Mouse (Mus musculus) forebrain, embryonic 11.5 days (tissue): ENCODE measurements around the gene Ctrb1. TPM values are rescaled to one million over a fixed set of nuclear protein-coding genes. Genes with fewer than 3 reads are reported as not detected.
A peak's percentile ranks its signal among the peaks of the same experiment; 100 is the strongest.

Experiments
- ATAC-seq: fragments of 200-750 bp; cut with Nextera tagmentation; replicated peaks from 2 replicates; pipeline ENCODE4 v1.8.0; 2017; ENCODE audit warnings: moderate TSS enrichment; ENCODE audit not compliant: low FRiP score
- DNase-seq: peaks from one replicate; pipeline ENCODE4 v3.0.0-alpha.2; 2017; ENCODE audit warnings: low spot score
- H3K27ac ChIP-seq: fragments of 300-500 bp; sonication (generic); 2 replicates; pipeline ENCODE4 v1.5.1; 2014; ENCODE audit warnings: low read depth, low read length
- H3K27me3 ChIP-seq: fragments of 300-500 bp; sonication (generic); 2 replicates; pipeline ENCODE4 v1.6.1; 2014; ENCODE audit warnings: mild to moderate bottlenecking, low read length, mixed read lengths; ENCODE audit not compliant: control insufficient read depth, insufficient read depth
- H3K36me3 ChIP-seq: fragments of 300-500 bp; sonication (generic); 2 replicates; pipeline ENCODE4 v1.6.1; 2014; ENCODE audit warnings: mild to moderate bottlenecking, low read length, moderate library complexity, mixed read lengths; ENCODE audit not compliant: control insufficient read depth, insufficient read depth
- H3K4me1 ChIP-seq: fragments of 300-500 bp; sonication (generic); replicated peaks from 2 replicates; pipeline ENCODE4 v1.6.1; 2014; ENCODE audit warnings: low read length, mixed read lengths; ENCODE audit not compliant: control insufficient read depth, insufficient read depth
- H3K4me2 ChIP-seq: fragments of 300-500 bp; sonication (generic); 2 replicates; pipeline ENCODE4 v1.6.1; 2014; ENCODE audit warnings: low read depth, mild to moderate bottlenecking, low read length, moderate library complexity, mixed read lengths; ENCODE audit not compliant: severe bottlenecking
- H3K4me3 ChIP-seq: fragments of 300-500 bp; sonication (generic); 2 replicates; pipeline ENCODE4 v1.5.1; 2014; ENCODE audit warnings: low read depth, low read length
- H3K9ac ChIP-seq: fragments of 300-500 bp; sonication (generic); 2 replicates; pipeline ENCODE4 v1.6.1; 2014; ENCODE audit warnings: low read length
- H3K9me3 ChIP-seq: fragments of 300-500 bp; sonication (generic); 2 replicates; pipeline ENCODE4 v1.6.1; 2016; ENCODE audit warnings: low read length, mixed read lengths; ENCODE audit not compliant: control insufficient read depth
- WGBS: fragments of 180-500 bp; shearing (Covaris S2); extraction: QIAGEN DNeasy Blood & Tissue Kit; methylation state at CpG from one replicate; pipeline ENCODE4 v1.1.7; 2014; 5-methylcytosine and 5-hydroxymethylcytosine counted together
- polyA plus RNA-seq: library from polyadenylated mRNA; unstranded; fragments of >200 nt; fragmentation: Nextera tagmentation; extraction: Ambion mirVana; gene quantifications from 2 replicates; pipeline ENCODE4 v1.2.1, GENCODE M21; 2014

Ctrb1 gene
- polyA plus RNA-seq, 1 experiment from 2014 or later, result not detected

- H3K27ac ChIP-seq, result no peak overlapping the region
- no peaks in the 10 kb centered on the region for H3K27me3 ChIP-seq
- no peak overlapping the region for H3K4me2 ChIP-seq
- peaks cover 48% of the 10 kb centered on the region for H3K4me1 ChIP-seq
- ATAC-seq, result no peak
- H3K9me3 ChIP-seq, result no peaks in the 10 kb centered on the region
- no peak overlapping the region for H3K4me3 ChIP-seq
- peak; percentile 51 for DNase-seq
- no peak overlapping the region for H3K9ac ChIP-seq
- H3K36me3 ChIP-seq, result no peaks in the 10 kb centered on the region
- WGBS, result under 1% methylated on average over 5 of the region's 5 CpGs
Measured at GRCm38 (mm10) chr8:111733581-111734243, 42.9 kb upstream of the Ctrb1 start.

GRCm38 (mm10) chr8:111732406-111733085 is 41.7 kb upstream of the Ctrb1 start:
- Histone ChIP-seq H3K4me2 (peak overlapping the region; percentile 94), H3K36me3 (no peaks in the 10 kb centered on the region), H3K4me3 (peak overlapping the region; percentile 74), H3K27ac (peak overlapping the region; percentile 37; the same call in 1 of the 2 replicates), H3K4me1 (peaks cover 48% of the 10 kb centered on the region), H3K9ac (no peak overlapping the region; the same call in 1 of the 2 replicates), H3K9me3 (no peaks in the 10 kb centered on the region), H3K27me3 (no peaks in the 10 kb centered on the region)
- 33% methylated on average over 10 of the region's 10 CpGs for WGBS
- ATAC-seq, result no peak
- DNase-seq, result no peak

DNA sequence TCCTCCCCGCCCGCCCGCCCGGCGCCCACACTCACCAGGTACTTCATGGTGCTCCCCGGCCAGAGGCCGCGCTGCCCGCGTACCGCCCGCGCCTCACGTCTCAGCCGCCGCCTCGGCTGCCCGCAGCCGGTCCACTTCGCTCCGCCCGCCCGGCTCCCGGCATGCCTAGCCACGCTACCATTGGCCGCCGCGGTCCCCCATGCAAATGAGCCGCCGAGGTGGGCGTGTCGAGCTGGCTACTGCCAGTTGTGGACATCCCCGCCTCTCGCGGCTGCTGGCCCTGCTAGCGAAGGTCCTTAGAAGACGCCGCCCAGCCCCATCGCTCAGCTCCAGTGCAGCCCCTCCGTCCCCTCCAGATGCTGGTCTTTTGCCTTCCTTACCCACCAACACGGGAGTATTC is 41.2 kb upstream of the Ctrb1 start:
- Histone ChIP-seq H3K4me2 (peak overlapping the region; percentile 94), H3K27ac (peak overlapping the region; percentile 59), H3K4me1 (peaks cover 48% of the 10 kb centered on the region), H3K4me3 (peak overlapping the region; percentile 74), H3K9me3 (no peaks in the 10 kb centered on the region), H3K27me3 (no peaks in the 10 kb centered on the region), H3K36me3 (no peaks in the 10 kb centered on the region), H3K9ac (peak overlapping the region; percentile 81)
- ATAC-seq (peak; percentile 95), DNase-seq (peak; percentile 98)
- under 1% methylated on average over 16 of the region's 41 CpGs for WGBS

DNA sequence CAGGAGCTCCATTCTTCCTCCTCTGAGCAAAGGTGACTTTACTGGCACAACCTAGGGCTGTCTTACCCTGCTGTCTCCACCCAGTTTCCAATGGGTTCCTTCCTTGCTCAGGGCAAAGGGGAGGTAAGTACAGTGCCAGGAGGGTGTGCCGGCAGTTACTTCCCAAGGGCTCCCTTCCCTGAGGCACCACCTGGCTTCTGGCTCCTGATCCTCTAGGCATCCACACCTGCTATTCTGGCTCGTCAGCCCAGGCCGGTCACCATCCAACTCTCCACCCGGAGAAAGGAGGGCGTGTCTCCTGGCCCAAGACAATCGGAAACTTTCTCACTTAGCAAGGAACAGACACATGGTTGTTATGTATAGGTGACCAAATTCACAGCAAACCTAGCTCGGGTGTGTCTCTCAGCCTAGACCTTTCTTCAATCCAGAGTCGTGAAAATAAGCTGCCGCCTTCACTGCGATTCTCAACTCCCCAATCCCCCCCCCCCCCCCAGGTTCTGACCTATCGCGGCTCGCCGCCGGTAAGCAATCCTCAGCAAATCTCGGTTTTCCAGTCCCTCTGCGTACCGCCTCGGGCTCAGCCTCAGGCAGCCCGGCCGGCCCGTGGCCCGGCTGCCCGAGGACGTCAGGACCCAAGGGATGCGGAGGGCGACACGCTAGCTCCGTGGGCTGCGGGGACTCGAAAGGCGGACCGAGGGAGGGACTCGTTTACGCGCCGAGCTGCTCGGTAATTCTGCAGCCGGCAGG is 40.6 kb upstream of the Ctrb1 start:
- H3K9me3 ChIP-seq, result no peaks in the 10 kb centered on the region
- DNase-seq (no peak), ATAC-seq (peak; percentile 53)
- H3K36me3 ChIP-seq, result no peaks in the 10 kb centered on the region
- no peaks in the 10 kb centered on the region for H3K27me3 ChIP-seq
- peak overlapping the region; percentile 94 for H3K4me2 ChIP-seq
- H3K27ac ChIP-seq, result peak overlapping the region; percentile 59; the same call in 1 of the 2 replicates
- H3K4me3 ChIP-seq, result peak overlapping the region; percentile 74
- peaks cover 45% of the 10 kb centered on the region for H3K4me1 ChIP-seq
- 2% methylated on average over 39 of the region's 39 CpGs for WGBS
- peak overlapping the region; percentile 81 for H3K9ac ChIP-seq

DNA sequence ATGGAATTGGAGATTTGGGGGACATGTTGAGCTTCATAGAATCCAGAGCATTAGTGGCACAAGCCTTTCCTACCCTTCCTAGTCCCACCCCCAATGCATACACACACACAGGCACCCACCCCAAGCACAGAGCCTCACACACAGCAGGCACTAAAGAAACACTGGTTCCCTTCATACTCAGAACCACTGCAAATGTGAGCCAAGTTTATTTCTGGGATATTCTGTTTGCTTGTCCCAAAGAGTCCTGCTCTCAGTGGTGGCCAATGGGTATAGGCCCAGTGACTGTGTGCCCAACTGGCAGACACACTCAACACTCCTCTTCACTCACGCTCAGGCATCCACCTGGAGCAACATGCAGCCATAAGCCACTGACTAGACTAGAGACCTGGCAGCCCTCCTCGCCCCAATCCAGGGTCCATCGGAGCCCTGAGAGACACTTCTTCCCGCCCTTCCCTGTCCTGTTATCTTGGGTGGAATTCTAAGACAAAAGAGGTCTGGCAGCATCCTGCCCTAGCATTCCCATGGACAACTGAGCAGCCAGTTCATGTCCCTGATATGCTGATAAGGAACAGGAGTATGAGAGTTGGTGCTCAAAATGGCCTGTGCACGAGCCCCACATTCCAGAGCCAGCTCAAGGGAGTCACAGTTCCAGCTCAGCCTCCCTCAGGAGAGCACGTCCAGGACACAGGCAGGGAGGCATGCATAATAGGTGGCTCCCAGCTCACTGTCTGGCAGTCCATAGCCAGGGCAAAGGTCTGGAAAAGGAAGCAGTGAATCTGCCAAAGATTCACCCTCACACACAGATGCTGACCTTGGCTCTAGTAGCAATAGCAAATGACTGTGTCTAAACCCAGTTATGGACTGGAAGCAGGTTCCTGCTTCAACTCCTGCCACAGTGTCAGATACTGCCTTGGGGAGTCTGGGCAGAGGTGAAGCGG is 38.7 kb upstream of the Ctrb1 start:
- H3K9ac ChIP-seq, result no peak overlapping the region
- no peak overlapping the region for H3K27ac ChIP-seq
- H3K36me3 ChIP-seq, result no peaks in the 10 kb centered on the region
- H3K27me3 ChIP-seq, result no peaks in the 10 kb centered on the region
- no peaks in the 10 kb centered on the region for H3K9me3 ChIP-seq
- ATAC-seq (no peak), DNase-seq (no peak)
- peaks cover 32% of the 10 kb centered on the region for H3K4me1 ChIP-seq
- no peak overlapping the region for H3K4me3 ChIP-seq
- no peak overlapping the region for H3K4me2 ChIP-seq
- WGBS, result 68% methylated on average over 7 of the region's 7 CpGs

GRCm38 (mm10) chr8:111728481-111728880 is 37.7 kb upstream of the Ctrb1 start:
- DNase-seq (no peak), ATAC-seq (no peak)
- H3K27ac ChIP-seq, result no peak overlapping the region
- peaks cover 22% of the 10 kb centered on the region; the same call in 1 of the 2 replicates for H3K4me1 ChIP-seq
- H3K4me3 ChIP-seq, result no peak overlapping the region
- H3K9me3 ChIP-seq, result no peaks in the 10 kb centered on the region
- no peaks in the 10 kb centered on the region for H3K27me3 ChIP-seq
- no peak overlapping the region for H3K4me2 ChIP-seq
- WGBS, result 80% methylated on average over 5 of the region's 5 CpGs
- H3K36me3 ChIP-seq, result no peaks in the 10 kb centered on the region
- H3K9ac ChIP-seq, result no peak overlapping the region

DNA sequence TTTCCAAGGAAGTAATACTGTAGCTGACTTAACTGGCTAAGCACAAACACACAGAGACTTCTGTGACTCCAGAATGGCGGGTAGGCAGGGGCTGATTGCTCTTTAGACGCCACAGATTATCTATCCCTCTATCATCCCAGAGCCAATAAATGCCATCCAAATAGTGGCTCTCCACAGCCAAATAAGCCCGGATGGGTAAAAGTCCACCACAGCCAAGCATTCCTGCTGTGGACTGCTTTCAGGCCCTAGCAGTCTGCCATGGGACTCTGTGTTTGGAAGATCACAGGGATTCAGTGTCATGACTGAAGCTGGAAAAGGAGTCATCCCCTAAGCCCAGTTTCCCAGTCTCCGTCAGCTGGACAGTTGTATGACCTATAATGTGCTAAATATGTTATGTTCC is 36.7 kb upstream of the Ctrb1 start:
- H3K36me3 ChIP-seq, result no peaks in the 10 kb centered on the region
- no peak overlapping the region for H3K4me3 ChIP-seq
- no peak overlapping the region for H3K9ac ChIP-seq
- H3K4me2 ChIP-seq, result no peak overlapping the region
- no peak for DNase-seq
- no peaks in the 10 kb centered on the region for H3K27me3 ChIP-seq
- ATAC-seq, result no peak
- WGBS, result 87% methylated on average over 4 of the region's 4 CpGs
- H3K4me1 ChIP-seq, result peaks cover 16% of the 10 kb centered on the region; the same call in 1 of the 2 replicates
- H3K27ac ChIP-seq, result no peak overlapping the region
- H3K9me3 ChIP-seq, result no peaks in the 10 kb centered on the region
